Mouse (Mus musculus): ENCODE measurements around the gene Ccdc88a. TPM values are rescaled to one million over a fixed set of nuclear protein-coding genes. Genes with fewer than 3 reads are reported as not detected.

The Ccdc88a gene
- polyA plus RNA-seq, 1 experiment from 2014 or later = 84.5 TPM

GRCm38 (mm10) chr11:29496962-29497361 is 123.5 kb downstream of the Ccdc88a start:
- Histone ChIP-seq H3K4me3 (no peak overlapping the region), H3K4me1 (replicated peaks) (no peaks in the 10 kb centered on the region), H3K9me3 (no peaks in the 10 kb centered on the region), H3K4me2 (no peak overlapping the region), H3K27ac (replicated peaks) (no peak overlapping the region), H3K27me3 (no peaks in the 10 kb centered on the region), H3K9ac (no peak overlapping the region), H3K36me3 (peaks cover 41% of the 10 kb centered on the region)
- 80% methylated on average over 3 of the region's 3 CpGs for WGBS
- ATAC-seq (ENCODE audit: low FRiP score, low read depth) = no peak

- no peaks in the 10 kb centered on the region for H3K4me1 ChIP-seq (replicated peaks)
- no peak for ATAC-seq (ENCODE audit: low FRiP score, low read depth)
- H3K9ac ChIP-seq = no peak overlapping the region
- no peaks in the 10 kb centered on the region for H3K27me3 ChIP-seq
- H3K4me3 ChIP-seq = no peak overlapping the region
- H3K36me3 ChIP-seq = peaks cover 42% of the 10 kb centered on the region
- no peak overlapping the region for H3K27ac ChIP-seq (replicated peaks)
- H3K4me2 ChIP-seq = no peak overlapping the region
- 94% methylated on average over 10 of the region's 10 CpGs for WGBS
- no peaks in the 10 kb centered on the region for H3K9me3 ChIP-seq
These were observed 130.8 kb downstream of the Ccdc88a start for GRCm38 (mm10) chr11:29503948-29504893.

- H3K9ac ChIP-seq = no peak overlapping the region
- ATAC-seq (ENCODE audit: low FRiP score, low read depth) = no peak
- H3K27me3 ChIP-seq = no peaks in the 10 kb centered on the region
- H3K27ac ChIP-seq (replicated peaks) = no peak overlapping the region
- no peaks in the 10 kb centered on the region for H3K4me1 ChIP-seq (replicated peaks)
- H3K4me2 ChIP-seq = no peak overlapping the region
- WGBS = 93% methylated on average over 2 of the region's 2 CpGs
- H3K9me3 ChIP-seq = no peaks in the 10 kb centered on the region
- H3K4me3 ChIP-seq = no peak overlapping the region
- H3K36me3 ChIP-seq = peaks cover 41% of the 10 kb centered on the region
These were observed 131.6 kb downstream of the Ccdc88a start for GRCm38 (mm10) chr11:29504899-29505625.

GRCm38 (mm10) chr11:29509421-29509820 is 136.0 kb downstream of the Ccdc88a start:
- WGBS = 100% methylated on average over 1 of the region's 1 CpGs
- Histone ChIP-seq H3K9ac (no peak overlapping the region), H3K4me1 (replicated peaks) (peaks cover 7% of the 10 kb centered on the region), H3K36me3 (peaks cover 32% of the 10 kb centered on the region), H3K27ac (replicated peaks) (no peak overlapping the region), H3K4me3 (no peak overlapping the region), H3K9me3 (no peaks in the 10 kb centered on the region), H3K27me3 (no peaks in the 10 kb centered on the region), H3K4me2 (no peak overlapping the region)
- no peak for ATAC-seq (ENCODE audit: low FRiP score, low read depth)

- H3K27ac ChIP-seq (replicated peaks) = no peak overlapping the region
- H3K4me3 ChIP-seq = no peak overlapping the region
- no peaks in the 10 kb centered on the region for H3K9me3 ChIP-seq
- WGBS = 95% methylated on average over 4 of the region's 4 CpGs
- no peak for ATAC-seq (ENCODE audit: low FRiP score, low read depth)
- H3K27me3 ChIP-seq = no peaks in the 10 kb centered on the region
- H3K36me3 ChIP-seq = peaks cover 17% of the 10 kb centered on the region
- H3K4me1 ChIP-seq (replicated peaks) = peaks cover 9% of the 10 kb centered on the region
- no peak overlapping the region for H3K4me2 ChIP-seq
- no peak overlapping the region for H3K9ac ChIP-seq
These were observed 139.5 kb downstream of the Ccdc88a start for GRCm38 (mm10) chr11:29512818-29513535.

GRCm38 (mm10) chr11:29514325-29514681 is 140.8 kb downstream of the Ccdc88a start:
- WGBS = 29% methylated on average over 10 of the region's 10 CpGs
- Histone ChIP-seq H3K4me3 (peak overlapping the region; percentile 51), H3K27ac (replicated peaks) (peak overlapping the region; percentile 74; the same call in 1 of the 2 replicates), H3K9ac (peak overlapping the region; percentile 32), H3K4me1 (replicated peaks) (peaks cover 9% of the 10 kb centered on the region), H3K4me2 (peak overlapping the region; percentile 74), H3K27me3 (no peaks in the 10 kb centered on the region), H3K9me3 (no peaks in the 10 kb centered on the region), H3K36me3 (peaks cover 17% of the 10 kb centered on the region)
- ATAC-seq (ENCODE audit: low FRiP score, low read depth) = no peak

GRCm38 (mm10) chr11:29514682-29515412 is 141.4 kb downstream of the Ccdc88a start, which contains the start of gene Prorsd1:
Gene Prorsd1 (minus strand): TSS chr11:29515033.
- Histone ChIP-seq H3K9me3 (no peaks in the 10 kb centered on the region), H3K4me1 (replicated peaks) (peaks cover 9% of the 10 kb centered on the region), H3K27ac (replicated peaks) (peak within 1 kb of the TSS; percentile 74), H3K27me3 (no peaks in the 10 kb centered on the region), H3K36me3 (peaks cover 14% of the 10 kb centered on the region), H3K9ac (peak within 1 kb of the TSS; percentile 32), H3K4me3 (peak within 1 kb of the TSS; percentile 51), H3K4me2 (peak within 1 kb of the TSS; percentile 74)
- peak; percentile 98 for ATAC-seq (ENCODE audit: low FRiP score, low read depth)
- 3% methylated on average over 40 of the region's 40 CpGs for WGBS

GRCm38 (mm10) chr11:29525988-29526794 is 152.7 kb downstream of the Ccdc88a start, which contains the start of gene Mtif2:
Gene Mtif2 (plus strand): TSS chr11:29526408.
- Histone ChIP-seq H3K9ac (peak within 1 kb of the TSS; percentile 68), H3K36me3 (peaks cover 5% of the 10 kb centered on the region), H3K9me3 (no peaks in the 10 kb centered on the region), H3K4me3 (peak within 1 kb of the TSS; percentile 75), H3K4me2 (peak within 1 kb of the TSS; percentile 60), H3K27ac (replicated peaks) (peak within 1 kb of the TSS; percentile 85), H3K27me3 (no peaks in the 10 kb centered on the region), H3K4me1 (replicated peaks) (peaks cover 16% of the 10 kb centered on the region)
- WGBS = 3% methylated on average over 47 of the region's 47 CpGs
- peak; percentile 98 for ATAC-seq (ENCODE audit: low FRiP score, low read depth)

GRCm38 (mm10) chr11:29538201-29538600 is 164.7 kb downstream of the Ccdc88a start:
- Histone ChIP-seq H3K9me3 (no peaks in the 10 kb centered on the region), H3K27me3 (no peaks in the 10 kb centered on the region), H3K9ac (no peak overlapping the region), H3K36me3 (peaks cover 65% of the 10 kb centered on the region), H3K4me2 (no peak overlapping the region), H3K27ac (replicated peaks) (no peak overlapping the region), H3K4me1 (replicated peaks) (no peaks in the 10 kb centered on the region), H3K4me3 (no peak overlapping the region)
- ATAC-seq (ENCODE audit: low FRiP score, low read depth) = no peak
- 93% methylated on average over 1 of the region's 1 CpGs for WGBS

GRCm38 (mm10) chr11:29544225-29544945 is 170.9 kb downstream of the Ccdc88a start:
- H3K36me3 ChIP-seq = peaks cover 48% of the 10 kb centered on the region

More at GRCm38 (mm10) chr11:29544225-29544945, 170.9 kb downstream of the Ccdc88a start:
- Histone ChIP-seq H3K9ac (no peak overlapping the region), H3K9me3 (no peaks in the 10 kb centered on the region), H3K4me3 (no peak overlapping the region), H3K27ac (replicated peaks) (no peak overlapping the region), H3K4me1 (replicated peaks) (peaks cover 16% of the 10 kb centered on the region), H3K27me3 (no peaks in the 10 kb centered on the region), H3K4me2 (no peak overlapping the region)
- WGBS = 94% methylated on average over 3 of the region's 3 CpGs
- no peak for ATAC-seq (ENCODE audit: low FRiP score, low read depth)
